Mouse (Mus musculus): ENCODE data around the gene Trank1. TPM values are rescaled to one million over a fixed set of nuclear protein-coding genes. Genes with fewer than 3 reads are reported as not detected.

The Trank1 gene
- total RNA-seq, 1 experiment: 0.76 TPM

DNA sequence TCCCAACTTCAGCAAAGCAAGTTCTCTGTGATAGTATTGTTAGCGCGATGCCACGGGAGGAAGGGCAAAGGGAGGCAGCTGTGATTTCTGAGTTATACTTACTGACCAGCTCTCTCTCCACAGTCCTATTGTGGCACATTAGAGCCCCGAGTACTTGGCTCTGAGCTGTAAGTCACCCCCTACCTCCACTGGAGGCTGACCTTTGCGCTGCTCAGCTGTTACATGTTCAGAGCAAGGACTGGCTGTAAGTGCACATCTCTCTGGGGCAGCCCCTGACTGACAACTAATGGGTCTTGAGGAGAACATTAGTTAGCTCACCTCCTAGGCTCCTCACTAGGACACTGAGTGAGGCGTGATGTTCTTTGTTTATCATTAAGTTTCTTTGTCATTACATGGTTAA lies 128.9 kb downstream of the Trank1 start:
- in situ Hi-C loops (cut with MboI; ENCODE audit: low sequenced_read_pairs in 2 of 2, unreplicated experiment in 2 of 2): no loop called here
- TF ChIP-seq CHD2 (IDR thresholded peaks at IDR 0.05; ENCODE audit: low read depth, low read length) (no peak), ZNF384 (IDR thresholded peaks at IDR 0.05; ENCODE audit: low read depth, low read length) (no peak), ZC3H11A (IDR thresholded peaks at IDR 0.05; ENCODE audit: borderline replicate concordance, low read depth, low read length) (no peak), MAFK (IDR thresholded peaks at IDR 0.05; ENCODE audit: insufficient read depth, low read depth, low read length) (no peak), HCFC1 (IDR thresholded peaks at IDR 0.05; ENCODE audit: borderline replicate concordance, insufficient read depth, low read length) (no peak)
- Histone ChIP-seq H3K4me1 (ENCODE audit: control insufficient read depth in 2 of 2, insufficient read depth in 2 of 2, low read length in 2 of 2, poor library complexity in 1 of 2) (no peaks in the 10 kb centered on the region), H3K27ac (ENCODE audit: insufficient read depth, low read depth, low read length, poor library complexity, severe bottlenecking) (no peak overlapping the region), H3K9ac (ENCODE audit: insufficient read depth, low read depth, low read length, poor library complexity, severe bottlenecking) (no peak overlapping the region), H3K9me3 (ENCODE audit: control insufficient read depth, insufficient read depth, low read depth, low read length) (no peaks in the 10 kb centered on the region), H3K36me3 (ENCODE audit: control insufficient read depth, insufficient read depth, low read length, poor library complexity, severe bottlenecking) (no peaks in the 10 kb centered on the region), H3K4me3 (ENCODE audit: insufficient read depth in 1 of 2, low read depth in 1 of 2, low read length in 2 of 2, poor library complexity in 1 of 2, severe bottlenecking in 1 of 2) (no peak overlapping the region)
- DNase-seq (ENCODE audit: low read depth, low spot score): no peak

DNA sequence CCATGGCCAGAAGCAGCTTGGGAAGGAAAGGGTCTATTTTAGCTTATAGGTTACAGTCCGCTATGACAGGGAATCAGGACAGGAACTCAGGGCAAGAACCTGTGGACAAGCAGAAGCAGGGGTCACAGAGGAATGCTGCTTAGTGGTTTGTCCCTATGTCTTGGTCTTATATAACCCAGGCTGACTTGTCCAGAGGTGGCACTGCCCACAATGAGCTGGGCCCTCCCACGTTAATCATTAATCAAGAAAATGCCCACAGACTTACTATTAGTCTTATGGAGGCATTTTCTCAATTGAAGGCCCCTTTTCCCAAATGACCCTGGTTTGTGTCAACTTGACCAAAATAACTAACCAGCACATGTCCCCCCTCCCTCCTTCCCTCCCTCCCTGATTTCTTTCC lies 129.6 kb downstream of the Trank1 start:
- H3K27ac ChIP-seq (ENCODE audit: insufficient read depth, low read depth, low read length, poor library complexity, severe bottlenecking): no peak overlapping the region
- H3K9ac ChIP-seq (ENCODE audit: insufficient read depth, low read depth, low read length, poor library complexity, severe bottlenecking): no peak overlapping the region
- TF ChIP-seq MAFK (IDR thresholded peaks at IDR 0.05; ENCODE audit: insufficient read depth, low read depth, low read length): no peak
- H3K9me3 ChIP-seq (ENCODE audit: control insufficient read depth, insufficient read depth, low read depth, low read length): no peaks in the 10 kb centered on the region
- no peaks in the 10 kb centered on the region for H3K4me1 ChIP-seq (ENCODE audit: control insufficient read depth in 2 of 2, insufficient read depth in 2 of 2, low read length in 2 of 2, poor library complexity in 1 of 2)
- DNase-seq (ENCODE audit: low read depth, low spot score): no peak
- H3K4me3 ChIP-seq (ENCODE audit: insufficient read depth in 1 of 2, low read depth in 1 of 2, low read length in 2 of 2, poor library complexity in 1 of 2, severe bottlenecking in 1 of 2): no peak overlapping the region
- H3K36me3 ChIP-seq (ENCODE audit: control insufficient read depth, insufficient read depth, low read length, poor library complexity, severe bottlenecking): no peaks in the 10 kb centered on the region
- in situ Hi-C loops (cut with MboI; ENCODE audit: low sequenced_read_pairs in 2 of 2, unreplicated experiment in 2 of 2): no loop called here

Other genes with a start within 250 kb of the Trank1 start
- 25.5 and 33.0 TPM in 2 replicates for gene Lrrfip2, start 194.1 kb upstream of the Trank1 start, total RNA-seq (2012; rRNA removed)
- 27.8 and 35.0 TPM in 2 replicates for gene Mlh1, start 39.9 kb upstream of the Trank1 start, total RNA-seq (2012; rRNA removed)
- 9.4 and 9.6 TPM in 2 replicates for gene Epm2aip1, start 39.8 kb upstream of the Trank1 start, total RNA-seq (2012; rRNA removed)
- gene Dclk3, start 127.3 kb downstream of the Trank1 start, total RNA-seq (2012; rRNA removed): 0.37 and 0.40 TPM in 2 replicates

Measured in ES-E14 (cell line).